Mouse (Mus musculus) MEL (cell line): Measurements from ENCODE around the gene Mpeg1. TPM values are rescaled to one million over a fixed set of nuclear protein-coding genes. Genes with fewer than 3 reads are reported as not detected.

Experiments used
- DNase-seq: peaks from one replicate; pipeline ENCODE4 v3.0.0; 2011; ENCODE audit warnings: low read depth, low spot score
- H3K27ac ChIP-seq: 2 replicates; pipeline ENCODE4 v1.5.1; 2012; ENCODE audit warnings: low read depth, mild to moderate bottlenecking, control low read depth, low read length, moderate library complexity; ENCODE audit not compliant: control insufficient read depth
- H3K27me3 ChIP-seq, 2 experiments: fragments of 150-350 bp in 1 of 2; sonication (generic) in 1 of 2; 2 replicates each; pipeline ENCODE4 v1.6.1; 2012; ENCODE audit warnings: low read length in 2 of 2, mild to moderate bottlenecking in 2 of 2, improper control_type of control experiment in 1 of 2, moderate library complexity in 1 of 2; ENCODE audit not compliant: insufficient read depth in 2 of 2, control insufficient read depth in 1 of 2
- H3K36me3 ChIP-seq, 2 experiments: 2 replicates each; pipeline ENCODE4 v1.6.1; 2012 to 2014; ENCODE audit warnings: low read length in 2 of 2, improper control_type of control experiment in 1 of 2, inconsistent platforms in 1 of 2, mild to moderate bottlenecking in 1 of 2; ENCODE audit not compliant: insufficient read depth in 2 of 2, control insufficient read depth in 1 of 2
- H3K4me1 ChIP-seq, 2 experiments: fragments of 150-350 bp in 1 of 2; sonication (generic) in 1 of 2; 2 replicates each; pipeline ENCODE4 v1.6.1; 2012; ENCODE audit warnings: low read length in 2 of 2, improper control_type of control experiment in 1 of 2, mild to moderate bottlenecking in 1 of 2; ENCODE audit not compliant: insufficient read depth in 2 of 2, control insufficient read depth in 1 of 2
- H3K4me3 ChIP-seq, 2 experiments: fragments of 150-350 bp in 1 of 2; sonication (generic) in 1 of 2; 2 replicates each; pipeline ENCODE4 v1.5.1; 2012; ENCODE audit warnings: low read depth in 2 of 2, low read length in 2 of 2, mild to moderate bottlenecking in 2 of 2, moderate library complexity in 2 of 2, control low read depth in 1 of 2, improper control_type of control experiment in 1 of 2; ENCODE audit not compliant: control insufficient read depth in 1 of 2, insufficient read depth in 1 of 2
- H3K79me2 ChIP-seq: 2 replicates; pipeline ENCODE4 v1.6.1; 2012; ENCODE audit warnings: mild to moderate bottlenecking, low read length, moderate library complexity; ENCODE audit not compliant: control insufficient read depth, poor library complexity, insufficient read depth
- H3K9ac ChIP-seq: 2 replicates; pipeline ENCODE4 v1.6.1; 2012; ENCODE audit warnings: low read depth, mild to moderate bottlenecking, control low read depth, low read length, moderate library complexity; ENCODE audit not compliant: control insufficient read depth, poor library complexity, severe bottlenecking
- H3K9me3 ChIP-seq: fragments of 150-350 bp; sonication (generic); replicated peaks from 2 replicates; pipeline ENCODE4 v1.6.1; 2012; ENCODE audit warnings: mild to moderate bottlenecking, low read length, improper control_type of control experiment, moderate library complexity; ENCODE audit not compliant: insufficient read depth
- BHLHE40 ChIP-seq: IDR thresholded peaks from 2 replicates; pipeline ENCODE4 v1.6.1; 2012; ENCODE audit warnings: low read depth, mild to moderate bottlenecking, inconsistent platforms, low read length, improper control_type of control experiment, borderline replicate concordance
- EP300 ChIP-seq, 2 experiments: IDR thresholded peaks; 2 replicates each; pipeline ENCODE4 v1.6.1; 2011; ENCODE audit warnings: improper control_type of control experiment in 2 of 2, low read length in 2 of 2, low read depth in 1 of 2, mild to moderate bottlenecking in 1 of 2
- GATA1 ChIP-seq: IDR thresholded peaks from 2 replicates; pipeline ENCODE4 v1.6.1; 2011; ENCODE audit warnings: low read depth, low read length, improper control_type of control experiment
- JUND ChIP-seq: IDR thresholded peaks from 2 replicates; pipeline ENCODE4 v1.6.1; 2011; ENCODE audit warnings: low read depth, mild to moderate bottlenecking, improper control_type of control experiment, low read length
- MAX ChIP-seq: IDR thresholded peaks from 2 replicates; pipeline ENCODE4 v1.6.1; 2011; ENCODE audit warnings: low read length, improper control_type of control experiment
- MYB ChIP-seq: IDR thresholded peaks from 2 replicates; pipeline ENCODE4 v1.6.1; 2011; ENCODE audit warnings: mild to moderate bottlenecking, low read depth, low read length, improper control_type of control experiment
- NELFE ChIP-seq: IDR thresholded peaks from 2 replicates; pipeline ENCODE4 v1.6.1; 2011; ENCODE audit warnings: low read depth, low read length, improper control_type of control experiment
- POLR2A ChIP-seq, 2 experiments: IDR thresholded peaks; 2 replicates each; pipeline ENCODE4 v1.6.1; 2011 to 2012; ENCODE audit warnings: low read length in 2 of 2, mild to moderate bottlenecking in 2 of 2, control low read depth in 1 of 2, improper control_type of control experiment in 1 of 2, low read depth in 1 of 2, moderate library complexity in 1 of 2; ENCODE audit not compliant: control insufficient read depth in 1 of 2, insufficient read depth in 1 of 2, poor library complexity in 1 of 2
- POLR2AphosphoS2 ChIP-seq: IDR thresholded peaks from 2 replicates; pipeline ENCODE4 v1.6.1; 2011; ENCODE audit warnings: low read length, improper control_type of control experiment
- RAD21 ChIP-seq: IDR thresholded peaks from 2 replicates; pipeline ENCODE4 v1.6.1; 2011; ENCODE audit warnings: mild to moderate bottlenecking, low read depth, low read length, improper control_type of control experiment
- RCOR1 ChIP-seq: IDR thresholded peaks from 2 replicates; pipeline ENCODE4 v1.6.1; 2012; ENCODE audit warnings: low read depth, mild to moderate bottlenecking, inconsistent platforms, low read length, improper control_type of control experiment
- TAL1 ChIP-seq: IDR thresholded peaks from 2 replicates; pipeline ENCODE4 v1.6.1; 2012; ENCODE audit warnings: mild to moderate bottlenecking, inconsistent platforms, low read length, moderate library complexity, mixed read lengths
- TBP ChIP-seq: IDR thresholded peaks from 2 replicates; pipeline ENCODE4 v1.8.0; 2011; ENCODE audit warnings: low read depth, low read length, improper control_type of control experiment
- USF1 ChIP-seq: IDR thresholded peaks from 2 replicates; pipeline ENCODE4 v1.6.1; 2014; ENCODE audit warnings: low read depth, mild to moderate bottlenecking, inconsistent platforms, low read length, improper control_type of control experiment, moderate library complexity
- ZC3H11A ChIP-seq: IDR thresholded peaks from 2 replicates; pipeline ENCODE4 v1.6.1; 2012; ENCODE audit warnings: low read depth, mild to moderate bottlenecking, inconsistent platforms, low read length, improper control_type of control experiment
- ZKSCAN1 ChIP-seq: IDR thresholded peaks from 2 replicates; pipeline ENCODE4 v1.6.1; 2012; ENCODE audit warnings: low read depth, mild to moderate bottlenecking, inconsistent platforms, low read length, improper control_type of control experiment, moderate library complexity
- ZNF384 ChIP-seq: IDR thresholded peaks from 2 replicates; pipeline ENCODE4 v1.6.1; 2012; ENCODE audit warnings: low read depth, mild to moderate bottlenecking, inconsistent platforms, low read length, improper control_type of control experiment
- polyA plus RNA-seq, 2 experiments: library from polyadenylated mRNA; stranded (reverse) in 1 of 2; unstranded in 1 of 2; fragments of >175 nt in 1 of 2; fragments of >200 nt in 1 of 2; gene quantifications; 2 replicates each; pipeline versions ENCODE4 v1.2.1 to v1.2.4; 2012; ENCODE audit warnings: low replicate concordance in 2 of 2, low read depth in 1 of 2; ENCODE audit not compliant: insufficient read length in 2 of 2, insufficient read depth in 1 of 2, missing spikeins in 1 of 2
- total RNA-seq: library from RNA; depleted of rRNA; stranded (reverse); fragments of 300-350 nt; gene quantifications from 2 replicates; pipeline ENCODE4 v1.2.3, GENCODE M21; 2012

Gene Mpeg1
- total and polyA plus RNA-seq, 3 experiments = 0.07 TPM; not detected in 2

DNA sequence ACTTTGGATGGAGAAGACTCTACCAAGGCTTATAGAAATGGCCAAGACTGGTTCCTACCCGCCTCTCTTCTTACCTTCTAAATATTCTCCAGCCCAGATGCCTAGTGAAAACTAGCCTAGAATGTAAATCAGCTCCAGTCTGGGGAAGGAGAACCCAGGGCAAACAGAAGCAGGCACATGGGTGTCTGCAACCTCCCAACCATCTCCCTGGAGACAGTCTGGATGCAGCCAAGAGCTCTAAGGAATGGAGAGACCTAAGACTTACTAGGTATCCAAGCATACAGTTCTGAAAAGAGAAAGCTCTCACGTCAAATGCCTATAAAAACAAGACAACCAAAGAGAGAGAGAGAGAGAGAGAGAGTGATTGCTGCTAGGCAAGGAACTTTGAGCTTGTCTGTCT, 37.3 kb downstream of the Mpeg1 start:
- no peak for DNase-seq
- Histone ChIP-seq H3K9me3 (no peaks in the 10 kb centered on the region), H3K27ac (no peak overlapping the region), H3K9ac (no peak overlapping the region), H3K79me2 (peaks cover 4% of the 10 kb centered on the region; the same call in 1 of the 2 replicates), H3K4me1 (peaks cover 3 to 9% of the 10 kb centered on the region in 2 experiments; a peak in 3 of 4 replicates), H3K36me3 (peaks cover 0 to 4% of the 10 kb centered on the region in 2 experiments; a peak in 3 of 4 replicates), H3K4me3 (no peak overlapping the region), H3K27me3 (no peaks in the 10 kb centered on the region)
- TF ChIP-seq RAD21 (no peak), JUND (no peak), EP300 (IDR thresholded peaks at IDR 0.05; ENCODE audit: low read depth in 1 of 2, low read length in 2 of 2) (no peak), POLR2AphosphoS2 (no peak), TBP (no peak), USF1 (no peak), POLR2A (IDR thresholded peaks at IDR 0.05; ENCODE audit: control insufficient read depth in 1 of 2, insufficient read depth in 1 of 2, low read depth in 1 of 2, low read length in 2 of 2, poor library complexity in 1 of 2) (no peak)

GRCm38 (mm10) chr19:12498321-12498720, 37.7 kb downstream of the Mpeg1 start:
- no peak for TF ChIP-seq ZC3H11A
- no peak for TF ChIP-seq POLR2A (IDR thresholded peaks at IDR 0.05; ENCODE audit: control insufficient read depth in 1 of 2, insufficient read depth in 1 of 2, low read depth in 1 of 2, low read length in 2 of 2, poor library complexity in 1 of 2)
- TF ChIP-seq TBP = no peak
- TF ChIP-seq ZKSCAN1 = no peak
- no peak for TF ChIP-seq USF1
- TF ChIP-seq JUND = no peak
- TF ChIP-seq MAX = no peak
- TF ChIP-seq RAD21 = no peak
- no peak for TF ChIP-seq RCOR1
- no peak for TF ChIP-seq ZNF384
- DNase-seq = no peak
- Histone ChIP-seq H3K9ac (no peak overlapping the region), H3K4me1 (peaks cover 3 to 9% of the 10 kb centered on the region in 2 experiments; a peak in 3 of 4 replicates), H3K9me3 (no peaks in the 10 kb centered on the region), H3K27me3 (no peaks in the 10 kb centered on the region), H3K36me3 (peaks cover 0 to 4% of the 10 kb centered on the region in 2 experiments; a peak in 3 of 4 replicates), H3K79me2 (peaks cover 4% of the 10 kb centered on the region; the same call in 1 of the 2 replicates), H3K4me3 (no peak overlapping the region), H3K27ac (no peak overlapping the region)

GRCm38 (mm10) chr19:12498941-12499340, 38.4 kb downstream of the Mpeg1 start:
- DNase-seq = no peak
- Histone ChIP-seq H3K27ac (no peak overlapping the region), H3K4me1 (peaks cover 3 to 6% of the 10 kb centered on the region in 2 experiments; a peak in 2 of 4 replicates), H3K9ac (no peak overlapping the region), H3K36me3 (no peaks in the 10 kb centered on the region; a peak in 2 of 4 replicates), H3K9me3 (no peaks in the 10 kb centered on the region), H3K4me3 (no peak overlapping the region), H3K27me3 (no peaks in the 10 kb centered on the region), H3K79me2 (peaks cover 4% of the 10 kb centered on the region; the same call in 1 of the 2 replicates)
- TF ChIP-seq RCOR1 (no peak), ZKSCAN1 (no peak), NELFE (no peak), USF1 (no peak), RAD21 (no peak), MYB (no peak), GATA1 (no peak), BHLHE40 (no peak), POLR2A (IDR thresholded peaks at IDR 0.05; ENCODE audit: control insufficient read depth in 1 of 2, insufficient read depth in 1 of 2, low read depth in 1 of 2, low read length in 2 of 2, poor library complexity in 1 of 2) (no peak), TAL1 (no peak)
